Mouse (Mus musculus): ENCODE measurements around the gene Tex14. TPM values are rescaled to one million over a fixed set of nuclear protein-coding genes. Genes with fewer than 3 reads are reported as not detected.
"Not testable (repeated sequence)": the region's sequence is repeated elsewhere in the genome, so short reads cannot be mapped to it uniquely, and the experiment has no call there.

The Tex14 gene
- total RNA-seq, 2 experiments from 2014 or later: not detected

- peak; percentile 85 for DNase-seq
Measured at GRCm38 (mm10) chr11:87426450-87427250, 21.8 kb downstream of the Tex14 start.

DNA sequence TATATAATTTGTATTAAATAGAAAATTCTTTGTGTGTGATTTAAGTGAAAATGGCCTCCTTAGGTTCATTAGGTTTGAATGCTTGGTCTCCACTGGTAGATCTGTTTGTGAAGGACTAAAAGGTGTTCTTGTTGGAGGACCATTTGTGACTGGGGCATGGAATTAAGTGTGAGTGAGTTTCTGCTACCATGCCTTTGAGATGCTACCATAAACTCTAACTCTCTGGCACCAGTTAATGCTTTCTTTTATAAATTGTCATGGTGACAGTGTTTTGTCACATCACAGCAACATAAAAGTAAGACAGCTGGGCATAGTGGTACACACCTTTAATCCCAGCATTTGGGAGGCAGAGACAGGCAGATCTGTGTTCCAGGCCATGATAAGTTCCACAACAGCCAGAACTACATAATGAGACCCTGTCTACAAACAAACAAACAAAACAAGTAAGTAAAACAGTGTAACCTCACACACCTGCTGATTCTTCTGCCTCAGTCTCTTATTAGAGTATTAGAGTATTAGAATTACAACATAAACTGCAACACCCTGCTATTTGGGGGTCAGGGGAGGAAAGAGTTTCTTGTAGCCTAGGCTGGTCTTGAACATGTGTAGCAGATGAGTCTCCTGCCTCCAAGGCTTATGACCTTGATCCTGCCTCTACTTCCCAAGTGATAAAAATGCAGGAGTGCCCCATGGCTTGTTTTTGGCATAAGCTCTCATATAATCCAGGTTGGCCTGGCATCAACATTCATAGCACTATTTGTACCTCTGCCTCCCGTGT is 22.6 kb downstream of the Tex14 start:
- DNase-seq: no peak

GRCm38 (mm10) chr11:87428051-87428673 is 23.3 kb downstream of the Tex14 start:
- no peak for DNase-seq

DNA sequence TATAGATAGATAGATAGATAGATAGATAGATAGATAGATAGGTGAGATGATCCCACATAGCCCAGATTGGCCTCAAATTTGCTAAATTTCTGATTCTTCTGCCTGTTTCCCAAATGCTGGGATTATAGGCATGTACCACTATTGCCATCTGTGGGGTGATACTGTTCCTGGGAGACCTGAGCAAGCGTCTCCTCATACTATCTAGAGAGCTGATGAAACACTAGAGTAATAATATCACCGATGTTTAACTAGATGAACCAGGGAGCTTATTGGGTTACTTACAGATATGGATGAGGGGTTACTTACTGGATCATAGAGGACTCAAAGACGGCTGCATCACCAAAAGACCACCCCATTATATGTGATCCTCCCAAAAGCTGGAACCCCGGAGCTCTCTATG is 24.5 kb downstream of the Tex14 start:
- DNase-seq: no peak

- DNase-seq: no peak
Measured at GRCm38 (mm10) chr11:87430374-87430773, 25.5 kb downstream of the Tex14 start.

- not testable (repeated sequence) for DNase-seq
Measured at GRCm38 (mm10) chr11:87431813-87432212, 26.9 kb downstream of the Tex14 start.

DNA sequence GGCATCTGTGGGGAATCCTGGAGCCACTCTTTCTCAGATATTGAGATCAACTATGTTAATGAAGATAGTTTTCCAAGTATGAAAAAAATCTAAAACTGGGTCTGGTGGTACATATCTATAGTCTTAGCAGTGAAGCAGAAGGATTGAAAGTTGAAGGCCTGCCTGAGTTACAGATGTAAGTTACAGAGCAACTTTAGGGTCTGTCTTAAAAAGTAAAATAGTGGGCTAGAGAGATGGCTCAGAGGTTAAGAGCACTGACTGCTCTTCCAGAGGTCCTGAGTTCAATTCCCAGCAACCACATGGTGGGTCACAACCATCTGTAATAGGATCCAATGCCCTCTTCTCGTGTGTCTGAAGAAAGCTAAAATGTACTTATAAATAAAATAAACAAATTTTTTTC is 27.6 kb downstream of the Tex14 start:
- DNase-seq: no peak

DNA sequence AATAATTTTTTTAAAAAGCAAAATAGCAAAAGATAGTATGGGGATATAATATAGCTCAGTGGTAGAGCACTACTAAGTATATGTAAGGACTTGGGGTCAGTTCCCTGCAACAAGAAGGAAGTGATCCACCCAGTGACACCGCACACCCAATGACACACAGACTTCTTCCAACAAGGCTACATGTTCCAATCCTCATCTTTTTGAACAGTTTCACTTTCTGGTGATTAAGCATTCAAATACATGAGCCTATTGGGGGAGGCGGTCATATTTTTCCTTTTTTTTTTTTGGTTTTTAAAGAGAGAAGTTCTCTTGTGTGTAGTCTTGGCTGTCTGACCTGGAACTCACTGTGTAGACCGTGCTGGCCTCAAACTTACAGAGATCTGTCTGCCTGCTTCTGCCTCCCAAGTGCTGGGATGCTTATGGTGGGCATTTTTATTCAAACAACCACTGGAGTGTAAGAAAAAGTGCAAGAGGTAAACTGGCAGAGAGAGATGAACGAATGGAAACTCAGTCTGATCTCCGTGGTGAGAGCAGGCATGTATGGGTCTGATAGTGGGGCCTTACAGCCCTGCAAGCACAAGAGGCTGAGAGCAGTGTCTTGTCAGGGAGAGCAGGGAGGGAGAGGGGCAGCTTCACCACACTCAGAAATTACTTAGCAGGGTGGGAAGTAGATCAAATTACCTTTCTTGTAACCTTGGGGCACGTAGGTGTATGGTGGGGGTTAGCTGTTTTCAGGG is 28.2 kb downstream of the Tex14 start:
- no peak for DNase-seq

GRCm38 (mm10) chr11:87435107-87435506 is 30.2 kb downstream of the Tex14 start:
- DNase-seq: not testable (repeated sequence)

DNA sequence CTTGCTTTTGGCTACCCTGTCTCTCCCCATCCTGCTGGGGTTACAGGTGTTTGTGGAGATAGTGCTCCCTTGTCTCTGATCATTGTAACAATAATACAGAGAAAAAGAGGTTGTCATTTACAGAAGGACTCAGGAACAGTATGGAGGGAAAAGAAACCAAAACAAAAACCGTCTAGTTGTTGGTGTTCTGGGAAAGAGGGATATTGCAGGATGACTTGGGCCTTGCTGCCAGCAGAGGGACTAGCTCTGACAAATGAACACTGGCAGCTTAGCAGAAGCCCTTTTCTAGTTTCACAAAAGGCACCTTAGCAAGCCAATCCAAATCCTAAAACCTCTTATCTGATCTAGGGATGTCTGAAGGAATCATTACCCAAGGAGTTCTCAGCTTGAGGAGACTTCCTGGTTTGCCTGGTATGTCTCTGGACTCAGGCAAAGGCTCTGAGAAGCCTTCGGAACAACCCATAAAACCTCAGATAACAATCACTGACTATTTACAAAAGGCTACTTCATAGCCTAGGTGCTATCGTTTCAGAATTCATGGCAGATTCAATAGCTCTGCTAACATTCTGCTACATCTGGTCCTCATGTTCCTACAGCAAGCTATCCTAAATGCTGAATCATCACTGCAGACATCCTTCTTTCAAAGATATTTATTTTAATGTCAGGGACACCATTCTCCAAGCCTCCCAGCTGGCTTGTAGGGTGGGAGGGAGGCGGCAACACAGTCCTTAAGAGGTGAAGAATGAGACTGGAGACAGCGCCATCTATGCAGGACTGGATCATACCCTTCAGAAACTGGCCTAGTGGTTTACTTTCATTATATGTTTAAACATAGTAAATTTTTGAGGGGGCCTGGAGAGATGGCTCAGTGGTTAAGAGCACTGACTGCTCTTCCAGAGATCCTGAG is 31.7 kb downstream of the Tex14 start:
- no peak for DNase-seq

GRCm38 (mm10) chr11:87439796-87440420 is 35.0 kb downstream of the Tex14 start:
- no peak for DNase-seq

DNA sequence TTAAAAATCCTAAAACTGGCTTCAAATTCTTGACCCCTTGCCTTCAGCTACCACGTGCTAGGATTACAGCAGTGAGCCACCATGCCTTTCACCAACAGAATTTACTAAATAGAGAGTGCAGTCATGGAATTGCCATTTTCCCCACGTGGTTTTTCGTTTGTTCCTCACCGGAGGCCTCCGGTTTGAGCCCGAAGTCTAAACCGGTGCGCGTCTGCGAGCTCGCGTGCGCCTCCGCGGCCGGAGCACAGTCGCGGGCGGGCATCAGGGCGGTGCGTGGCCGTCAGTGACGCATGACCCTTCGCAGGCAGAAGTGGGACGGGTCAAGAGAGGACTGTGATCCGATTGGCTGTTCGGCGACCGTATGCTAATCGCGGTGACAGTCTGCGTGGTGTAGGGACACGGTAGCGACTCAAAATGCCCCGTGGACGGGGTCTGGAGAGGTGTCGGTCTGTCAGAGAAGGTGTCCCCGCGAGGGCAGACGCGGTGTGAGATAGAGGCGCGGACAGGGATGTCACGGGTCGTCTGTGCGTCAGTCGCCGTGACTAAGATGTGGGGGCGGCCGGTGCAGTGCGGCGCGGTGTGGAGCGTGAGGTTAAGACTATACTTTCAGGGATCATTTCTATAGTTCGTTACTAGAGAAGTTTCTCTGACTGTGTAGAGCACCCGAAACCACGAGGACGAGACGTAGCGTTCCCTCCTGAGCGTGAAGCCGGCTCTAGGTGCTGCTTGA is 37.9 kb downstream of the Tex14 start:
- peak; percentile 81 for DNase-seq

- peak; percentile 65 for DNase-seq
Measured at GRCm38 (mm10) chr11:87443373-87443883, 38.6 kb downstream of the Tex14 start.

GRCm38 (mm10) chr11:87444056-87444455 is 39.2 kb downstream of the Tex14 start:
- not testable (repeated sequence) for DNase-seq

DNA sequence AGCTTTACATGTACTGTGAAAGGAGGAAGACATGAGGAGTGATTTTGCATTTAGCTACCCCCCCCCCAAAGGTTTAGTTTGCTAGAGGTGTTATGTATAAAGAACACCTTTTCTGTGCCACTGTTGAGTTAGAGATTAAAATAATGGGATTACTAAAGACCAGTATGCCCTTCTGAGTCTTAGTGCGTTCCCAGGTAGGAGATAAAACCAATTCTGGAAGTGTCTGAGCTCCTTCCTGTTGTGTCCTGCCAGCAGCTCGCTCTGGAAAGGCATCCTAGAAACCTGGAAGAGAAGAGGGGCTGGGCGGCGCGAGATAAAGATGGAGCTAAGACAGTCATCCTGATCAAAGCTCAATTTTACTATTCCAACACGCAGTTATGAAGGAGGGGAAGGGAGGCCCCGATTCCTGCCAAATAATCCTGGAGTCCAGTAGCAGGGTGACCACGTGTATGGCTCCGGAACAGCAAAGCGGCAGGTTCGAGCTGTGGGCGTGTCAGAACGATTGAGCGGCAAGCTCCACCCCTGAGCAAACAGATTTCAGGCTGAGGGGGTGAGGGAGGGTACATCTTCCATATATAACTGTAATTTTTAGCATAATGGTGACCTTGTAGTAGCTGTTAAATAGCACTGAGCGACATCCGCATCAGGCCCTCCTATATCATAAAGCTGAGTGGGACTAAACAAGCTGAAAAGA is 40.0 kb downstream of the Tex14 start:
- DNase-seq: no peak

GRCm38 (mm10) chr11:87445593-87445992 is 40.7 kb downstream of the Tex14 start:
- DNase-seq: not testable (repeated sequence)

- no peak for DNase-seq
Measured at GRCm38 (mm10) chr11:87446159-87446558, 41.3 kb downstream of the Tex14 start.

DNA sequence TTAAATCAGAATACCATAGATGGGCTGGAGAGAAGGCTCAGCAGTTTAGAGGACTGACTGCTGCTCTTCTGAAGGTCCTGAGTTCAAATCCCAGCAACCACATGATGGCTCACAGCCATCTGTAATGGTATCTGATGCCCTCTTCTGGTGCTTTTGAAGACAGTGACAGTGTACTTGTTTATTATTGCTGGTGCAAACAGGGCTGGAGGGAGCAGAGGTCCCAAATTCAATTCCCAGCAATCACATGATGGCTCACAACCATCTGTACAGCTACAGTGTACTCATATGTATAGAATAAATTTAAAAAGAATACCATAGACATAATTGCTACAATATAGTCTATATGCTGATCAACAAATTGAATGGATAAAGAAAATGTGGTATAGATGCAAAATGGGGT is 42.6 kb downstream of the Tex14 start:
- no peak for DNase-seq

DNA sequence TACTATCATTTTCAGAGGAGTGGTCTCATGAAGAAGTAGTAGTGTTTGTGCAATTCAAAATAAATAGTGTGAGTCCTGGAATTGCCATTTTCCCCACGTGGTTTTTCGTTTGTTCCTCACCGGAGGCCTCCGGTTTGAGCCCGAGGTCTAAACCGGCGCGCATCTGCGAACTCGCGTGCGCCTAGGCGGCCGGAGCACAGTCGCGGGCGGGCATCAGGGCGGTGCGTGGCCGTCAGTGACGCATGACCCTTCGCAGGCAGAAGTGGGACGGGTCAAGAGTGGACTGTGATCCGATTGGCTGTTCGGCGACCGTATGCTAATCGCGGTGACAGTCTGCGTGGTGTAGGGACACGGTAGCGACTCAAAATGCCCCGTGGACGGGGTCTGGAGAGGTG is 43.2 kb downstream of the Tex14 start:
- peak; percentile 96 for DNase-seq
